Mouse (Mus musculus) ES-E14 (cell line): Measurements from ENCODE around the gene Slc6a19. TPM values are rescaled to one million over a fixed set of nuclear protein-coding genes. Genes with fewer than 3 reads are reported as not detected.

Experiments used
- DNase-seq: peaks from one replicate; pipeline ENCODE4 v3.0.0-alpha.2; 2013; ENCODE audit warnings: low read depth, low spot score
- H3K27ac ChIP-seq: 2 replicates; pipeline ENCODE4 v1.5.1; 2012; ENCODE audit warnings: low read depth, mild to moderate bottlenecking, low read length, moderate library complexity, mixed read lengths; ENCODE audit not compliant: poor library complexity, insufficient read depth, severe bottlenecking
- H3K36me3 ChIP-seq: 2 replicates; pipeline ENCODE4 v1.6.1; 2012; ENCODE audit warnings: mild to moderate bottlenecking, low read length, moderate library complexity, mixed read lengths; ENCODE audit not compliant: control insufficient read depth, poor library complexity, insufficient read depth, severe bottlenecking
- H3K4me1 ChIP-seq, 2 experiments: fragments of 150-350 bp in 1 of 2; sonication (generic) in 1 of 2; 2 replicates each; pipeline ENCODE4 v1.6.1; 2012; ENCODE audit warnings: low read length in 2 of 2, mild to moderate bottlenecking in 1 of 2, mixed read lengths in 1 of 2; ENCODE audit not compliant: control insufficient read depth in 2 of 2, insufficient read depth in 2 of 2, poor library complexity in 1 of 2
- H3K4me3 ChIP-seq, 2 experiments: fragments of 150-350 bp in 1 of 2; sonication (generic) in 1 of 2; 2 replicates each; pipeline ENCODE4 v1.5.1; 2012; ENCODE audit warnings: low read length in 2 of 2, low read depth in 1 of 2, mild to moderate bottlenecking in 1 of 2, mixed read lengths in 1 of 2; ENCODE audit not compliant: insufficient read depth in 1 of 2, poor library complexity in 1 of 2, severe bottlenecking in 1 of 2
- H3K9ac ChIP-seq: 2 replicates; pipeline ENCODE4 v1.6.1; 2012; ENCODE audit warnings: low read depth, mild to moderate bottlenecking, low read length, mixed read lengths; ENCODE audit not compliant: poor library complexity, insufficient read depth, severe bottlenecking
- H3K9me3 ChIP-seq: fragments of 150-350 bp; sonication (generic); 2 replicates; pipeline ENCODE4 v1.6.1; 2012; ENCODE audit warnings: low read depth, mild to moderate bottlenecking, low read length; ENCODE audit not compliant: control insufficient read depth, insufficient read depth
- CHD2 ChIP-seq: IDR thresholded peaks from 2 replicates; pipeline ENCODE4 v1.6.1; 2014; ENCODE audit warnings: mild to moderate bottlenecking, low read depth, low read length, inconsistent platforms
- HCFC1 ChIP-seq: IDR thresholded peaks from 2 replicates; pipeline ENCODE4 v1.6.1; 2012; ENCODE audit warnings: low read length, inconsistent platforms, borderline replicate concordance; ENCODE audit not compliant: insufficient read depth
- MAFK ChIP-seq: IDR thresholded peaks from 2 replicates; pipeline ENCODE4 v1.6.1; 2014; ENCODE audit warnings: mild to moderate bottlenecking, low read depth, low read length, inconsistent platforms; ENCODE audit not compliant: insufficient read depth
- ZC3H11A ChIP-seq: IDR thresholded peaks from 2 replicates; pipeline ENCODE4 v1.6.1; 2012; ENCODE audit warnings: low read depth, mild to moderate bottlenecking, inconsistent platforms, low read length, borderline replicate concordance
- ZNF384 ChIP-seq: IDR thresholded peaks from 2 replicates; pipeline ENCODE4 v1.6.1; 2012; ENCODE audit warnings: low read depth, low read length, inconsistent platforms
- in situ Hi-C, 2 experiments: fragments of 600-800 bp; cut with MboI; formaldehyde crosslinking; loops; one replicate each; pipeline ENCODE4 v1.15.1; 2025; ENCODE audit warnings: low sequenced_read_pairs in 2 of 2, inconsistent platforms in 1 of 2; ENCODE audit not compliant: unreplicated experiment in 2 of 2
- total RNA-seq: library from RNA; depleted of rRNA; stranded (reverse); fragments of 300-350 nt; gene quantifications from 2 replicates; pipeline ENCODE4 v1.2.3, GENCODE M21; 2012

The Slc6a19 gene
- total RNA-seq, 1 experiment: 0.09 TPM

DNA sequence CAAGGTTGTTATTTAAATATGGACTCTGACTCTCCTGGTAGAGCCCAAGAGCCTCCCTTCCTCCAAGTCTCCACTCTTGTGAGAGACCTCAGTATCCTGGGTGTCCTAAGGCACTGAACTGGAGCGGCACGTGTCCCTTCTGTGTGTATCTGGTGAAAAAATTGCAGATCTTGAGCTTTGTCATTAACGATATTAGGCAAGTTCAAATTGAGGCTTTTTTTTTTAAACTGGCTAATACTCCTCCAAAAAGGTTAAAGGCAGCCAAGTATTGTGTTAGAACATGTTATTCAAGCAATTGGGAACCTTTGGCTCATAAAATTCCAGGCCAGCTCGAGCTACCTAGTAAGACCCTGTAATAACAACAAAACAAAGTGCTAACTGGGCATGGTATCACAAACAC, 15.6 kb upstream of the Slc6a19 start:
- Histone ChIP-seq H3K9me3 (no peaks in the 10 kb centered on the region), H3K4me1 (no peaks in the 10 kb centered on the region), H3K4me3 (no peak overlapping the region), H3K27ac (no peak overlapping the region), H3K9ac (no peak overlapping the region), H3K36me3 (no peaks in the 10 kb centered on the region)
- no peak for DNase-seq
- in situ Hi-C loops: loop anchor here (5.0 to 10.0 kb wide), 3 partner anchors 107 to 187 kb away; no protein-coding TSS in a partner anchor
- TF ChIP-seq MAFK (no peak), ZC3H11A (no peak), HCFC1 (no peak), CHD2 (no peak), ZNF384 (no peak)

DNA sequence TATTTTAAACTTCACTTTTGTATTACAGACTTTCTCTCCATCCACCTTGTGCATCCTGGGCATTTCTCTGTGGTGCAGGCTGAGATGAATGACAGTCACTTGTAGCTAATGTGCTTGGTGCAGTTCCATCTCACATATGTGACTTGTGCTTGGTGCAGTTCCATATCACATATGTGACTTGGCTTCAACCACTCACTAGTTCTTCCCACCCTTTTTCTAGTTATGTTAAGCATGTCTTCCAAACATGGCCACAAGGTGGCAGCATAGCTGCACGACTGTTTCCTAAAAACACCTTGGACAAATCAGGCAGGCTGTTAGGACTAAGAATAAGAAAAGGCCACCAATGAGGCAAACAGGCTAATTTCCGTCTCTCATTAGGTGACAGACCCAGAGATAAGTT, 13.6 kb upstream of the Slc6a19 start:
- in situ Hi-C loops: no loop called here
- TF ChIP-seq ZNF384 (no peak), ZC3H11A (peak; percentile 90)
- H3K27ac ChIP-seq: no peak overlapping the region
- H3K4me3 ChIP-seq: no peak overlapping the region
- no peaks in the 10 kb centered on the region for H3K36me3 ChIP-seq
- H3K4me1 ChIP-seq: no peaks in the 10 kb centered on the region
- H3K9ac ChIP-seq: no peak overlapping the region
- no peaks in the 10 kb centered on the region for H3K9me3 ChIP-seq
- DNase-seq: peak; percentile 89

- Histone ChIP-seq H3K4me1 (no peaks in the 10 kb centered on the region), H3K27ac (no peak overlapping the region), H3K36me3 (no peaks in the 10 kb centered on the region), H3K9me3 (no peaks in the 10 kb centered on the region), H3K9ac (no peak overlapping the region), H3K4me3 (no peak overlapping the region)
- in situ Hi-C loops: no loop called here
- no peak for DNase-seq
- TF ChIP-seq ZNF384 (no peak), CHD2 (no peak), MAFK (no peak), ZC3H11A (no peak), HCFC1 (no peak)
Observed at GRCm38 (mm10) chr13:73714020-73714419, 9.4 kb upstream of the Slc6a19 start.

- H3K9ac ChIP-seq: no peak overlapping the region
- no peaks in the 10 kb centered on the region for H3K9me3 ChIP-seq
Observed at GRCm38 (mm10) chr13:73713204-73713603, 8.5 kb upstream of the Slc6a19 start.

DNA sequence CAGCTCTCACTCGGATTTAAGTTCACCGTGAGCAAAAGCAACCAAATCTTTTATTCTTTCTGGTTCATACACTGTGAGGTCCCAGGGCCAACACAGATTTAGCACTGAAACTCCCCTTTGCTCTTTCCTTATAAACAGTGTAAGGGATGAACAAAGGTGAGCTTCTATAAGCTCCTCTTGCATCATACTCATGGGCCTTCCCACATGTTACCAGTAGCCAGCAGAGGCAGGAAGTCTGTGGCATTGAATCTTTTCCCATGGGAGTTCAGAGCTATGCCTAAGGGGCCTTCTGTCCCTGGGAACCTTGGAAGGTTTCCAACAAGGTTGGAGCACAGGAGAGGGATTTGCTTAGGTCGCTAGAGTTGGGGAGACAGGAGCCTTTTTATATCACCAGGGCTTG, 7.6 kb upstream of the Slc6a19 start:
- no peaks in the 10 kb centered on the region for H3K36me3 ChIP-seq
- no peak overlapping the region for H3K4me3 ChIP-seq
- in situ Hi-C loops: no loop called here
- TF ChIP-seq ZC3H11A (no peak), HCFC1 (no peak), MAFK (no peak), CHD2 (no peak), ZNF384 (no peak)
- H3K9ac ChIP-seq: no peak overlapping the region
- DNase-seq: no peak
- no peak overlapping the region for H3K27ac ChIP-seq
- no peaks in the 10 kb centered on the region for H3K4me1 ChIP-seq
- H3K9me3 ChIP-seq: no peaks in the 10 kb centered on the region

More at GRCm38 (mm10) chr13:73713204-73713603, 8.5 kb upstream of the Slc6a19 start:
- TF ChIP-seq ZNF384 (no peak), CHD2 (no peak), ZC3H11A (no peak), HCFC1 (no peak), MAFK (no peak)
- no peak overlapping the region for H3K27ac ChIP-seq
- DNase-seq: no peak
- H3K36me3 ChIP-seq: no peaks in the 10 kb centered on the region
- H3K4me1 ChIP-seq: no peaks in the 10 kb centered on the region
- in situ Hi-C loops: no loop called here
- no peak overlapping the region for H3K4me3 ChIP-seq
